Mouse (Mus musculus): ENCODE measurements at regions not wholly inside any gene's neighbourhood (a gene's known extent, or its start where the extent isn't known, plus 50 kb on each side); places are given as distances from the start of the nearest gene placed in this dataset.
A peak's percentile ranks its signal among the peaks of the same experiment; 100 is the strongest.

DNA sequence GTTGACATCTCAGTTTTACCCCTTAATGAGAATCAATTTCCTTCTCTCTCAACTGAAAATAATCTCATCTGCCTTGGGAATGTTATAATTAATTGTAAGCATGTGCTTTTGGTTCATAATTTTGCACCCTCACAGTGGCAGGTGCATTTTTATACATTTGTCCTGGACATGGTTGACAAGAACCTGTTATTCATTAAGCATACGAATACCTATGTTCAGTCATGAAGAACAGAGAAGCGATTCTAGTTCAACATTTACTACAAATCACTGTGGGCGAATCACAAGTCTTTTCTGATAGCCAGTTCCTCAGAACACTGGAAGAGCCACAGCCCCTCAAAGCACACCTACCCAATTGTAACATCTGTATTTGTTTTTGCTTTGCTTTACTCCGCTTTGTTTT is 487.3 kb upstream of the Cblb start:
- WGBS, result 81% methylated on average over 4 of the region's 4 CpGs
- H3K9ac ChIP-seq (ENCODE audit: low read length), result no peak overlapping the region
- H3K27ac ChIP-seq (ENCODE audit: low read length), result no peak overlapping the region
- H3K4me3 ChIP-seq (replicated peaks; ENCODE audit: low read length), result no peak overlapping the region
- H3K4me2 ChIP-seq (ENCODE audit: low read depth, low read length), result no peak overlapping the region
- H3K27me3 ChIP-seq (ENCODE audit: control insufficient read depth, insufficient read depth, low read length), result no peaks in the 10 kb centered on the region
- H3K9me3 ChIP-seq (replicated peaks; ENCODE audit: control insufficient read depth, low read length), result no peaks in the 10 kb centered on the region
- H3K4me1 ChIP-seq (ENCODE audit: control insufficient read depth, insufficient read depth, low read length), result no peaks in the 10 kb centered on the region
- no peaks in the 10 kb centered on the region for H3K36me3 ChIP-seq (ENCODE audit: control insufficient read depth, insufficient read depth, low read length)
- no peak for ATAC-seq (ENCODE audit: insufficient read depth, low FRiP score)

DNA sequence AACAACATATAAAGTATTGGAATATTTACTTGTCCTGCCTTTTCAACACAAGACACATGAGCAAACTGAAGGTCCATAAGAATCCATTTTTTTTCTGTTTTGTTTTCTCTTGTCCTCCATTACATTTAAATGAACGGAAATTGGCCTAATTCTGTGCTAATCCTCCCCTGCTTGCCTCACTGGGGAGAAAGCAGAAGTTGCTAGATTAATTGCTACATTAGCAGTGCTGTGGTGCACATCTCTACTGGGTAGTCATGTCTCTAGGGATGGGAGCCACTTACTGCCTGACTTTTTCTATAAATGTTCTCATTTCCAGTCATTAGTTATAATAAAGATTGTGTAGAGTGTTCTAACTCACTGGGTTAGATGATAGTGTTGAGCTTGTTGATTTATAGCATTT is 484.0 kb upstream of the Cblb start:
- no peak overlapping the region for H3K9ac ChIP-seq (ENCODE audit: low read length)
- H3K36me3 ChIP-seq (ENCODE audit: control insufficient read depth, insufficient read depth, low read length), result no peaks in the 10 kb centered on the region
- no peaks in the 10 kb centered on the region for H3K4me1 ChIP-seq (ENCODE audit: control insufficient read depth, insufficient read depth, low read length)
- H3K4me3 ChIP-seq (replicated peaks; ENCODE audit: low read length), result no peak overlapping the region
- H3K9me3 ChIP-seq (replicated peaks; ENCODE audit: control insufficient read depth, low read length), result no peaks in the 10 kb centered on the region
- no peaks in the 10 kb centered on the region for H3K27me3 ChIP-seq (ENCODE audit: control insufficient read depth, insufficient read depth, low read length)
- no peak overlapping the region for H3K4me2 ChIP-seq (ENCODE audit: low read depth, low read length)
- no peak for ATAC-seq (ENCODE audit: insufficient read depth, low FRiP score)
- WGBS, result 80% methylated on average over 1 of the region's 1 CpGs
- no peak overlapping the region for H3K27ac ChIP-seq (ENCODE audit: low read length)

DNA sequence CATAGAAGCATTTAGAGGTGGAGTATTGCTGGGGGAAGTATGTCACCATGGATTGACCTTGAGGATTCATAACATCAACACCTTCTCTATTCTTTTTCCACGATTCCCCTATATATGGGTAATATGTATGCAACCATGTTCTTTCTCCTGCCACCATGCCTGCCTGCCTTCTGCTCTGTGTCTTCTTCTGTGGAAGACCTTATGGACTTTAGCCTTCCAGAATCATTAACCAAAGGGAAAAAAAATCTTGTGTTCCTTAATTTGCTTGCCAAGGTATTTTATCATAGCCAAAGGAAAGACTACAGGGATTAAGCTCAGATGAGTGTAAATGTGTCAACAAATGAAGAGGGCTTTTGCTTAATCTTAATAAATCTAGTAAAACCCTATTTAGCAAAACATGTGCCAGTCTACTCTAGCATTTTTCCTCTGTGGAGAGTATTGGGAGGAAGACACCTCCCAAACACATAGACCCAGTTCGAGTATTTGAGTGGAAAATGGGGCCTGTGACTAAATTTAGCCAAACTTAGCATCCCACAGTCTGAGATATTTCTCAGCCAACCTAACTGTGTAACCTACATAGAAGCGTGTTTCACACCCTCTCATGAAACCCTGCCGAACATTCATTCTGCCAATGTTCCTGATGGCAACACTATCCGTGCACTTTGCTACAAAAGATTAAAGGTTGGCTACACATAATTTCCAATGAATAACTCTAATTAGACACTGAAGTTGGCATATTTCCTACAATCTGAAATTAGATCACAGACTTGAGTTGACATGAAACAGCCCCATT is 468.0 kb upstream of the Cblb start:
- Histone ChIP-seq H3K36me3 (ENCODE audit: control insufficient read depth, insufficient read depth, low read length) (no peaks in the 10 kb centered on the region), H3K27me3 (ENCODE audit: control insufficient read depth, insufficient read depth, low read length) (no peaks in the 10 kb centered on the region), H3K9ac (ENCODE audit: low read length) (no peak overlapping the region), H3K9me3 (replicated peaks; ENCODE audit: control insufficient read depth, low read length) (no peaks in the 10 kb centered on the region), H3K4me3 (replicated peaks; ENCODE audit: low read length) (no peak overlapping the region), H3K4me2 (ENCODE audit: low read depth, low read length) (no peak overlapping the region), H3K27ac (ENCODE audit: low read length) (no peak overlapping the region), H3K4me1 (ENCODE audit: control insufficient read depth, insufficient read depth, low read length) (no peaks in the 10 kb centered on the region)
- ATAC-seq (ENCODE audit: insufficient read depth, low FRiP score), result no peak
- WGBS, result 85% methylated on average over 5 of the region's 5 CpGs

DNA sequence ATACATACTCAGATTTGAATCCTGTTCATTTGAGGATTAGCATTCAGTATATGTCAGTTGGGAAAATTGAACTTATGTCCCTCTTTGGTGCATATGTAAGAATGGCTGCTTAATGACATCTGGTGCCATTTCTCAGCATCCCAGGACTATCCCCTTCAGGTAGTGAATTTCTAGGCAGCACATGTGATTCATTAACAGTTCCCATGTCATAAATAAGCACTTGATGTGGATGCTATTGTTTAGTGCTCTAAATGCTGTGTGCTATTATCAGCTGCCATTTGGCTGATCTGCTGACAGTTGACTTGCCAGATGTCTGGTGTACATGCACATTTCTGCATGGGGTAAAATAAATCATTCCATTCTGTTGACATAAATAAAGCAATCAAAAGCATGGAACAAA is 467.0 kb upstream of the Cblb start:
- no peaks in the 10 kb centered on the region for H3K4me1 ChIP-seq (ENCODE audit: control insufficient read depth, insufficient read depth, low read length)
- no peak for ATAC-seq (ENCODE audit: insufficient read depth, low FRiP score)

DNA sequence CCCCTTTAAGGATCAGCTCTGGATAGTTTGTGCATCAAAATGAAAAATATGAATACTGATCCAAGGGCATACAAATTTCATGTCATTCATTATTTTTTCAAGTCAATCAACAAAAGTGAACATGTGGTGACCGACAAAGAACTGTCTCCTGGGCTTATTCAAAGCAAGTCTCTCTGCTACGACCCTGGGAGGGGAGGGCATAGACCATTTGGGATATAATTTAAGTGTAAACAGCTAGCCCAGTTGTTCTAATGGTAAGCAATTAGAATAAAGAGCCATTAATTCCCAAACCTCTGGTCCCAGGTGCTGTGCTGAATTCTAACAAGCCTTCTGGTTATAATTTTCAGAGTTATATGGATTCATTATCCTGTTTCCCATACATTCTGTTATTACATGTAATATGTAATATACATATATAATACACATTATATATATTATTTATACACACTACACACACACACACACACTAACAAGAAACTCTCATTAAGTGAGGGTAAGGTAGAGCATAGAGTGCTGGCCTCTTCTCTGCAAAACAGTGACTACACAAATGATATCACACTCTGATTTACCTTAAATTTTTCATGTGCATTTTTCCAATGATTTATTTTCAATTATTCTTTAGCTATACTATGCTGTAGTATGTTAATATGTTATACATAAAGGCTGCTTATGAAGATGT is 453.0 kb upstream of the Cblb start:
- H3K4me1 ChIP-seq (ENCODE audit: control insufficient read depth, insufficient read depth, low read length), result no peaks in the 10 kb centered on the region
- H3K36me3 ChIP-seq (ENCODE audit: control insufficient read depth, insufficient read depth, low read length), result no peaks in the 10 kb centered on the region
- no peaks in the 10 kb centered on the region for H3K27me3 ChIP-seq (ENCODE audit: control insufficient read depth, insufficient read depth, low read length)
- H3K9me3 ChIP-seq (replicated peaks; ENCODE audit: control insufficient read depth, low read length), result no peaks in the 10 kb centered on the region
- no peak for ATAC-seq (ENCODE audit: insufficient read depth, low FRiP score)
- H3K4me3 ChIP-seq (replicated peaks; ENCODE audit: low read length), result no peak overlapping the region
- 66% methylated on average over 2 of the region's 2 CpGs for WGBS
- no peak overlapping the region for H3K9ac ChIP-seq (ENCODE audit: low read length)
- no peak overlapping the region for H3K27ac ChIP-seq (ENCODE audit: low read length)
- no peak overlapping the region for H3K4me2 ChIP-seq (ENCODE audit: low read depth, low read length)

More for the DNA sequence above, 467.0 kb upstream of the Cblb start:
- H3K27ac ChIP-seq (ENCODE audit: low read length), result no peak overlapping the region
- no peaks in the 10 kb centered on the region for H3K27me3 ChIP-seq (ENCODE audit: control insufficient read depth, insufficient read depth, low read length)
- H3K4me2 ChIP-seq (ENCODE audit: low read depth, low read length), result no peak overlapping the region
- H3K9me3 ChIP-seq (replicated peaks; ENCODE audit: control insufficient read depth, low read length), result no peaks in the 10 kb centered on the region
- no peaks in the 10 kb centered on the region for H3K36me3 ChIP-seq (ENCODE audit: control insufficient read depth, insufficient read depth, low read length)
- no peak overlapping the region for H3K4me3 ChIP-seq (replicated peaks; ENCODE audit: low read length)
- H3K9ac ChIP-seq (ENCODE audit: low read length), result no peak overlapping the region

DNA sequence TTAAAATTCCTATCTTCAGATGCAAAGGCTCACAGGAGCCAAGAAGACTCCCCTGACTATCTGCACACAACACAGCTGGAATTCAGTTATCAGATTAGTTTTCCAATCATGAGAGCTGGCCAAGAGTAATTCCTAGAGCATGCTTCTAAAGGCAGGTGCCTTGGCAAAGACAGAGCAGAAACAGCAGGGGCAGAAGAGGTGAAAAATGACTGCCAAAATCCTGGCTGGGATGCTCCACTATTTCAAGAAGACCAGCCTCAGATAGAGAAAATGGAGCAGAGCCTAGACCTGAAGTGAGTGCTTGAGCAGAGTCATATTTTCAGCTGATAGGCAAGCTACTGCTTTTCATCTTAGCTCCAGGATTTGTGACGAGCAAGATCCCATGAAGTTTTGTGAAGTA is 450.5 kb upstream of the Cblb start:
- ATAC-seq (ENCODE audit: insufficient read depth, low FRiP score), result no peak
- Histone ChIP-seq H3K27me3 (ENCODE audit: control insufficient read depth, insufficient read depth, low read length) (no peaks in the 10 kb centered on the region), H3K4me3 (replicated peaks; ENCODE audit: low read length) (no peak overlapping the region), H3K27ac (ENCODE audit: low read length) (no peak overlapping the region), H3K4me2 (ENCODE audit: low read depth, low read length) (no peak overlapping the region), H3K4me1 (ENCODE audit: control insufficient read depth, insufficient read depth, low read length) (no peaks in the 10 kb centered on the region), H3K9ac (ENCODE audit: low read length) (no peak overlapping the region), H3K9me3 (replicated peaks; ENCODE audit: control insufficient read depth, low read length) (no peaks in the 10 kb centered on the region), H3K36me3 (ENCODE audit: control insufficient read depth, insufficient read depth, low read length) (no peaks in the 10 kb centered on the region)
- 72% methylated on average over 1 of the region's 1 CpGs for WGBS

DNA sequence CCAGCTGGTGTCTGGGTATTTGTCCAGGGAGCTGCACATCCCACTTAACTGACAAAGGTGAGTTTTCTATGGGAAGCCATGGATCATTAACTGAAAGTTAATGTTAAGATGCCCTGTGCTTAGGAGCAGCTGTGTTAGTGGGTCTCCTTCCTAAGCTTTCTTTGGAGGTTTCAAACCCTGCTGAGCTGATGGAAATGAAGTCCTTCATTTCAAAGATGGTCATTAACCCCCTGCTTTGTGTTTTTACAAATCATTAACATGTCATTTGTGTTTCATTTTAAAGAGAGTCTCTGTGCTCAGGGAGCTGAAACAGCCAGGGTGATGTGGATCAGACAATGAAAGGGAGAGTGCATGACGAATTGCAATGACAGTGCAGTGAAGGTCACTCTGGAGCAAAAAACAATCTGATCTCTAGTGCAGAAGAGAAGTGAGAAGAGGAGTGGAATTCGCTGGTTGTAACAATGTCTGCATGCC is 441.1 kb upstream of the Cblb start:
- no peaks in the 10 kb centered on the region for H3K36me3 ChIP-seq (ENCODE audit: control insufficient read depth, insufficient read depth, low read length)
- no peak overlapping the region for H3K4me3 ChIP-seq (replicated peaks; ENCODE audit: low read length)
- no peak overlapping the region for H3K9ac ChIP-seq (ENCODE audit: low read length)
- ATAC-seq (ENCODE audit: insufficient read depth, low FRiP score), result no peak
- H3K4me2 ChIP-seq (ENCODE audit: low read depth, low read length), result no peak overlapping the region
- no peaks in the 10 kb centered on the region for H3K27me3 ChIP-seq (ENCODE audit: control insufficient read depth, insufficient read depth, low read length)
- WGBS, result 25% methylated on average over 2 of the region's 2 CpGs
- no peaks in the 10 kb centered on the region for H3K9me3 ChIP-seq (replicated peaks; ENCODE audit: control insufficient read depth, low read length)
- no peaks in the 10 kb centered on the region for H3K4me1 ChIP-seq (ENCODE audit: control insufficient read depth, insufficient read depth, low read length)
- no peak overlapping the region for H3K27ac ChIP-seq (ENCODE audit: low read length)

DNA sequence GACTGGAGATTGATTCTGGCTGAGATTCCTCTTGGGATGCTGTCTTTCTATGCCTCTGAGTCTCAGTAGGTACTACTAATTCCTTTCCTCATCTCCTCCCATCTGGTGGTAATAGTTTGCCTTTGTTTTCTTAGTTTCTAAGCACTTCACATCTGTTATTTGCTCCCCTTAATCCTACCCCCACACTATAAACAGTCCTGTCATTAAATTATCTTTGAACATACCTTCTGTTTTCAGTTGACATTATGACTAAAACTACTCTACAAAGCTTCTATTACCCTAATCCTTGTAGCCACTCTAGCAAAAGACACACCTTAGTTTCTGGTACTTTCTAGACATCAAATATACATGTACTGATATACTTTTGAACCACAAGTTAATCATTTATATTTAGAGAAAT is 413.4 kb upstream of the Cblb start:
- H3K36me3 ChIP-seq (ENCODE audit: control insufficient read depth, insufficient read depth, low read length), result no peaks in the 10 kb centered on the region
- no peaks in the 10 kb centered on the region for H3K27me3 ChIP-seq (ENCODE audit: control insufficient read depth, insufficient read depth, low read length)
- H3K4me2 ChIP-seq (ENCODE audit: low read depth, low read length), result no peak overlapping the region
- H3K9ac ChIP-seq (ENCODE audit: low read length), result no peak overlapping the region
- no peaks in the 10 kb centered on the region for H3K4me1 ChIP-seq (ENCODE audit: control insufficient read depth, insufficient read depth, low read length)
- no peaks in the 10 kb centered on the region for H3K9me3 ChIP-seq (replicated peaks; ENCODE audit: control insufficient read depth, low read length)
- H3K27ac ChIP-seq (ENCODE audit: low read length), result no peak overlapping the region
- ATAC-seq (ENCODE audit: insufficient read depth, low FRiP score), result peak; percentile 86; the same call in 1 of the 2 replicates
- no peak overlapping the region for H3K4me3 ChIP-seq (replicated peaks; ENCODE audit: low read length)

DNA sequence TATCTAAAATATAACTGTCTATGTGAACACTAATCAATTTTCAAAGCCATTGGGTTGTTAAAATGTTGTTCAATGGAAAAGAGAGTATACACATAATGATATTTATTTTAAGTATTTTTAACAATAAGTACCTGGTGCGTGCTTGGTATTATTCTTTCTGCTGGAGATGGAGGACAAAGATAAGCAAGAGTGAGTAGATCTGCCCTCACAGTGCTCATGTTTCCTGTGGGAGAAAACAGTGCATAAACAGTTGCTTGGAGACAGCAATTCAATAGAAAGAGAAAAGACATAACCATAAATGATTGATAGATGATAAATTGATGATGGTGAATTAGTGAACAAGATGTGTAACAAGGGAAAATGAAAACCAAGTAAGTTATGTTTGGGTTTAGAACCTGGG is 384.4 kb upstream of the Cblb start:
- no peaks in the 10 kb centered on the region for H3K4me1 ChIP-seq (ENCODE audit: control insufficient read depth, insufficient read depth, low read length)
- H3K4me3 ChIP-seq (replicated peaks; ENCODE audit: low read length), result no peak overlapping the region
- no peak for ATAC-seq (ENCODE audit: insufficient read depth, low FRiP score)
- H3K27me3 ChIP-seq (ENCODE audit: control insufficient read depth, insufficient read depth, low read length), result no peaks in the 10 kb centered on the region
- 84% methylated on average over 1 of the region's 1 CpGs for WGBS
- H3K4me2 ChIP-seq (ENCODE audit: low read depth, low read length), result no peak overlapping the region
- H3K9me3 ChIP-seq (replicated peaks; ENCODE audit: control insufficient read depth, low read length), result no peaks in the 10 kb centered on the region
- no peak overlapping the region for H3K9ac ChIP-seq (ENCODE audit: low read length)
- no peaks in the 10 kb centered on the region for H3K36me3 ChIP-seq (ENCODE audit: control insufficient read depth, insufficient read depth, low read length)
- H3K27ac ChIP-seq (ENCODE audit: low read length), result no peak overlapping the region
